Comparison of ENCODE assay signal across 11 mouse cellular contexts in the genomic region with DNA sequence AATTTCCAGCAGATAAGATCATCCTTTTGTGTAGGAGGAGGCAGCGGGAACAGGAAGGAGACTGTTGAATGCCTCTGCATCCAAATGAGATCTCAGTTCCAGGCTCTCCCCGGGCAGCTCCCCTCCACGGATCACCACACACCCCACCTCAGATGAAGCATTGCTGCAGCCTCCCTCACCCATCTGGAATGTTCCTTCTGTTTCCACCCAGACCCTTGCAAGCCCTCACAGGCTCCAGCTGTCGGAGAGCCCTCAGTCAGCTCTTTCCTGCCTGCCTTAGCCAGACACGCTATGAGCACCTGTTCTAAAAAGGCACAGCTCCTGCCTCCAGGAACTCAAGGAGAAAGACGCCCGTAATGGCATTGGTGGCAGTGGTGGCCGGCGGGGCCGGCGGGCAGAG. TPM values are rescaled to one million over a fixed set of nuclear protein-coding genes. Genes with fewer than 3 reads are reported as not detected.
DNase-seq lines count a peak whose midpoint lies in the region; ATAC-seq and TF ChIP-seq lines count a peak whose summit lies in the region.
"Had no signal": no experiment of that assay in that cellular context is flagged by ENCODE, and none has a peak within 500 bp of the region (broad histone marks: within the 10 kb centered on the region; RNA-seq: fewer than 3 reads in every experiment).

No protein-coding gene starts in this region.

- H3K4me1 ChIP-seq in forebrain, embryonic 11.5 days (replicated peaks; ENCODE audit: control insufficient read depth, insufficient read depth, low read length): peaks cover 29% of the 10 kb centered on the region
- H3K4me1 ChIP-seq in forebrain, embryonic 15.5 days: peaks cover 62% of the 10 kb centered on the region
- peaks cover 68% of the 10 kb centered on the region for H3K4me1 ChIP-seq in kidney, adult 2 months (ENCODE audit: control insufficient read depth, insufficient read depth, low read length)
- H3K4me1 ChIP-seq in E14TG2a.4 (replicated peaks; ENCODE audit: low read depth, low read length): peaks cover 55% of the 10 kb centered on the region
- peaks cover 20% of the 10 kb centered on the region for H3K4me1 ChIP-seq in hindbrain, postnatal 0 days (ENCODE audit: insufficient read depth, low read length)
- peaks cover 5% of the 10 kb centered on the region; the same call in 1 of the 2 replicates for H3K4me1 ChIP-seq in liver, postnatal 0 days (ENCODE audit: insufficient read depth)

- no peak overlapping the region for H3K9ac ChIP-seq in forebrain, embryonic 11.5 days (ENCODE audit: low read length)
- H3K9ac ChIP-seq in forebrain, embryonic 15.5 days (replicated peaks): no peak overlapping the region
- no peak overlapping the region for H3K9ac ChIP-seq in hindbrain, postnatal 0 days (replicated peaks; ENCODE audit: low read length)
- no peak overlapping the region for H3K9ac ChIP-seq in liver, postnatal 0 days (replicated peaks)

- TF ChIP-seq POLR2A in kidney, adult 2 months (IDR thresholded peaks at IDR 0.05; ENCODE audit: low read depth, low read length): no peak

- WGBS in forebrain, embryonic 11.5 days: 78% methylated on average over 11 of the region's 11 CpGs
- 73% methylated on average over 11 of the region's 11 CpGs for WGBS in forebrain, embryonic 15.5 days
- 40% methylated on average over 11 of the region's 11 CpGs for WGBS in kidney, adult 2 months
- WGBS in hindbrain, postnatal 0 days: 62% methylated on average over 11 of the region's 11 CpGs
- WGBS in liver, postnatal 0 days (ENCODE audit: insufficient replicate concordance): 77% methylated on average over 11 of the region's 11 CpGs

- no peak overlapping the region for H3K4me2 ChIP-seq in forebrain, embryonic 11.5 days (ENCODE audit: low read depth, low read length, severe bottlenecking)
- H3K4me2 ChIP-seq in forebrain, embryonic 15.5 days (replicated peaks): no peak overlapping the region
- no peak overlapping the region for H3K4me2 ChIP-seq in hindbrain, postnatal 0 days (ENCODE audit: low read depth, low read length)
- H3K4me2 ChIP-seq in liver, postnatal 0 days (ENCODE audit: low read depth, low read length): no peak overlapping the region

- TF ChIP-seq CTCF in kidney, adult 2 months (conservative IDR thresholded peaks at IDR 0.05; ENCODE audit: insufficient read depth, insufficient read length, low read depth, low read length): no peak
- no peak for TF ChIP-seq CTCF in E14TG2a.4 (conservative IDR thresholded peaks at IDR 0.05; ENCODE audit: low read length)
- TF ChIP-seq CTCF in hindbrain, postnatal 0 days (IDR thresholded peaks at IDR 0.05; ENCODE audit: low read depth): no peak
- TF ChIP-seq CTCF in liver, postnatal 0 days (IDR thresholded peaks at IDR 0.05; ENCODE audit: low read depth): no peak

- H3K4me3 ChIP-seq in forebrain, embryonic 11.5 days (ENCODE audit: low read depth, low read length): no peak overlapping the region
- H3K4me3 ChIP-seq in forebrain, embryonic 15.5 days: no peak overlapping the region
- no peak overlapping the region for H3K4me3 ChIP-seq in kidney, adult 2 months (ENCODE audit: insufficient read depth, low read depth, low read length)
- H3K4me3 ChIP-seq in E14TG2a.4 (replicated peaks; ENCODE audit: low read length): 0 out of 2 replicates have a peak overlapping the region, but pooled peaks have one; percentile 10
- no peak overlapping the region for H3K4me3 ChIP-seq in hindbrain, postnatal 0 days (ENCODE audit: low read length)
- H3K4me3 ChIP-seq in liver, postnatal 0 days (ENCODE audit: low read depth, low read length): no peak overlapping the region

- no peak for TF ChIP-seq EP300 in liver, postnatal 0 days (IDR thresholded peaks at IDR 0.05; ENCODE audit: low read depth)

- H3K36me3 ChIP-seq in forebrain, embryonic 11.5 days (ENCODE audit: control insufficient read depth, insufficient read depth, low read length): no peaks in the 10 kb centered on the region
- H3K36me3 ChIP-seq in forebrain, embryonic 15.5 days: no peaks in the 10 kb centered on the region
- no peaks in the 10 kb centered on the region; the same call in 1 of the 2 replicates for H3K36me3 ChIP-seq in kidney, adult 2 months (ENCODE audit: control insufficient read depth, insufficient read depth, low read length)
- H3K36me3 ChIP-seq in E14TG2a.4 (ENCODE audit: insufficient read depth, low read length): no peaks in the 10 kb centered on the region
- no peaks in the 10 kb centered on the region for H3K36me3 ChIP-seq in hindbrain, postnatal 0 days (ENCODE audit: insufficient read depth, low read length)
- H3K36me3 ChIP-seq in liver, postnatal 0 days (replicated peaks; ENCODE audit: insufficient read depth, low read length): no peaks in the 10 kb centered on the region

- H3K27me3 ChIP-seq in forebrain, embryonic 11.5 days (ENCODE audit: control insufficient read depth, insufficient read depth, low read length): no peaks in the 10 kb centered on the region
- H3K27me3 ChIP-seq in forebrain, embryonic 15.5 days: no peaks in the 10 kb centered on the region
- H3K27me3 ChIP-seq in kidney, adult 2 months (replicated peaks; ENCODE audit: control insufficient read depth, insufficient read depth, low read length): no peaks in the 10 kb centered on the region
- H3K27me3 ChIP-seq in E14TG2a.4 (ENCODE audit: insufficient read depth, low read length): peaks cover 84% of the 10 kb centered on the region
- no peaks in the 10 kb centered on the region for H3K27me3 ChIP-seq in hindbrain, postnatal 0 days (ENCODE audit: insufficient read depth, low read length)
- no peaks in the 10 kb centered on the region for H3K27me3 ChIP-seq in liver, postnatal 0 days (ENCODE audit: insufficient read depth, low read length)

- no peaks in the 10 kb centered on the region for H3K9me3 ChIP-seq in forebrain, embryonic 11.5 days (ENCODE audit: control insufficient read depth, low read length)
- no peaks in the 10 kb centered on the region for H3K9me3 ChIP-seq in forebrain, embryonic 15.5 days
- peaks cover 8% of the 10 kb centered on the region for H3K9me3 ChIP-seq in E14TG2a.4 (ENCODE audit: low read length)
- H3K9me3 ChIP-seq in hindbrain, postnatal 0 days (ENCODE audit: low read length): no peaks in the 10 kb centered on the region
- no peaks in the 10 kb centered on the region for H3K9me3 ChIP-seq in liver, postnatal 0 days (ENCODE audit: low read length)

- ATAC-seq in forebrain, embryonic 11.5 days (replicated peaks; ENCODE audit: low FRiP score): no peak
- no peak for ATAC-seq in forebrain, embryonic 15.5 days (replicated peaks)
- no peak for ATAC-seq in hindbrain, postnatal 0 days
- no peak for ATAC-seq in liver, postnatal 0 days

- H3K27ac ChIP-seq in forebrain, embryonic 11.5 days (ENCODE audit: low read depth, low read length): no peak overlapping the region
- H3K27ac ChIP-seq in forebrain, embryonic 15.5 days (replicated peaks): no peak overlapping the region
- H3K27ac ChIP-seq in kidney, adult 2 months (ENCODE audit: insufficient read depth, low read depth, low read length): peak overlapping the region; percentile 93
- peak overlapping the region; percentile 28; the same call in 1 of the 2 replicates for H3K27ac ChIP-seq in hindbrain, postnatal 0 days
- no peak overlapping the region for H3K27ac ChIP-seq in liver, postnatal 0 days (ENCODE audit: low read depth)

- DNase-seq in forebrain, embryonic 11.5 days (ENCODE audit: low spot score): peak; percentile 50
- DNase-seq in kidney, adult 2 months: no peak
- no peak for DNase-seq in kidney, postnatal 14 days
- DNase-seq in hindbrain, postnatal 0 days (ENCODE audit: low spot score): no peak
- no peak for DNase-seq in lung, postnatal 25 days (ENCODE audit: low spot score)
- DNase-seq in liver, postnatal 0 days: no peak
- DNase-seq: embryo, embryonic 11 days; gastrocnemius, postnatal 36 days; lung, postnatal 14 days had no signal

RNA-seq across cellular contexts. Expression of a gene that starts 6.9 kb away (rescaled TPM):
- 3.2 and 3.3 TPM in 2 replicates for polyA plus RNA-seq in forebrain, embryonic 11.5 days (2014; fragmentation: Nextera tagmentation; extraction: Ambion mirVana)
- polyA plus RNA-seq in forebrain, embryonic 15.5 days (2015; fragmentation: Nextera tagmentation; extraction: Ambion mirVana): 3.3 and 4.9 TPM in 2 replicates
- polyA plus RNA-seq in kidney, adult 2 months (2012; rRNA removed): 92.2 and 98.3 TPM in 2 replicates
- 16.1 and 18.8 TPM in 2 replicates for total RNA-seq in hindbrain, postnatal 0 days (2014; rRNA removed)
- 3.6 and 3.7 TPM in 2 replicates for polyA plus RNA-seq in hindbrain, postnatal 0 days (2015; fragmentation: Nextera tagmentation; extraction: Ambion mirVana)
- polyA plus RNA-seq in liver, postnatal 0 days (2015; fragmentation: Nextera tagmentation; extraction: Ambion mirVana): 0.14 and 0.22 TPM in 2 replicates

Comparison
In these comparisons a context has a peak if more than half of its experiments do, and no peak if none do; other contexts are left out.
1. H3K27ac ChIP-seq: peak in kidney, adult 2 months (single experiment) and hindbrain, postnatal 0 days (single experiment); none in forebrain, embryonic 11.5 days (single experiment), forebrain, embryonic 15.5 days (single experiment) and liver, postnatal 0 days (single experiment).
2. RNA of a gene that starts 6.9 kb away (polyA plus RNA-seq): 92.2 to 98.3 TPM in kidney, adult 2 months; 3.3 to 4.9 TPM in forebrain, embryonic 15.5 days, 3.6 to 3.7 TPM in hindbrain, postnatal 0 days, 3.2 to 3.3 TPM in forebrain, embryonic 11.5 days and 0.14 to 0.22 TPM in liver, postnatal 0 days; every median in the first group is over 10 times any median in the second.